Mouse (Mus musculus) adrenal gland, adult 10 weeks (tissue): ENCODE results near the gene Hhipl1. TPM values are rescaled to one million over a fixed set of nuclear protein-coding genes. Genes with fewer than 3 reads are reported as not detected.

Experiments
- polyA plus RNA-seq: library from polyadenylated mRNA; stranded (reverse); fragments of 350-450 nt; fragmentation: Illumina TruSeq; extraction: RNeasy Lipid Tissue Mini Kit (QIAGEN cat#74804); gene quantifications from one replicate; pipeline ENCODE4 v1.2.3, GENCODE M21; 2014; ENCODE audit warnings: low read depth, low replicate concordance

The Hhipl1 gene
- not detected for polyA plus RNA-seq

DNA sequence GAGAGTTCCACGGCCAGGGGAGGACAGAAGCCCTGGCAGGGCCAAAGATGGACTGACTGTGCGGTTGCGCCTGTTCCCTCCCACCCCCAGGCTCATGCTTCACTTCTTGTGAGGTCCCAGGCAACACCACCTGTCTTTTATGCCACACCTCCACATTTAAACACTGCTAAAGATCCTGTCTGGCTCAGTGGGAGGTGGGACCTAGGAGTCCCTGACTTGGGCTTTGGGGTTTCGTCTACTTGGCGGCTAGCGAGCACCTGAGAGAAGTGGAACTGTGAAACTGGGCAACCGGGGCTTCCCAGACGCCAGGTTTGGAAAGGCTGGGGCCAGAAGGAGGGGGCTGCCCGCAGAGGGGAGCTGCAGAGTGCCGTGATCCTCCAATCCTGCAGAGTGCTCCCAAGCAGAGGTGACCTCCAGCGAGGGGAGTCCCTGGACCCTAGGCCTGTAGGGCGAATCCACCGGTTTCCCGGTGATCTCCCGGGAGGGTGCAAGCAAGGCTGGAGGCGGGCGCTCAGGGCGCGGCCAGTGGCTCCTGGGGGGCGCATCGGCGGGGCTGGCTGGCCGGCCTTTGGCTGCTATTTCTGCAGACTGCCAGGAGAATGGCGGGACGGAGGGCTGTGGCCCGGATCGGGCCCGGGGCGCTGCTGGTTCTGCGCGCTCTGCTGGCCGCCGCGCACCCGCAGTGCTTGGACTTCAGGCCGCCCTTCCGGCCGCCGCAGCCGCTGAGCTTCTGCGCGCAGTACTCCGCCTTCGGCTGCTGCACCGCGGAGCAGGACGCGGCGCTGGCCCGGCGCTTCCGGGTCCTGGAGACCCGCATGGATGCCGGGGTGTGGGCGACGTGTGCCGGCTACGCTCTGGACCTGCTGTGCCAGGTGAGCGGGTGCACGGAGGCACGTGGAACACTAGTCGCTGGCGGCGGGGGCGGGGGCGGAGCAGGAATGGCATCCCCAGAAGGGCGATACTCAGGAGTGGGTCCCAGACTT is at the start of gene Hhipl1:
Gene Hhipl1 (plus strand): TSS at position 459 of the 983 bp plus-strand sequence.

GRCm38 (mm10) chr12:108274661-108275507 is 31.2 kb upstream of the Hhipl1 start, which contains the start of gene Ccdc85c:
Ccdc85c (minus strand) TSS chr12:108275425.

GRCm38 (mm10) chr12:108333895-108334445 is 27.9 kb downstream of the Hhipl1 start, which contains the start of gene Cyp46a1:
Cyp46a1 (plus strand) TSS chr12:108334381.

DNA sequence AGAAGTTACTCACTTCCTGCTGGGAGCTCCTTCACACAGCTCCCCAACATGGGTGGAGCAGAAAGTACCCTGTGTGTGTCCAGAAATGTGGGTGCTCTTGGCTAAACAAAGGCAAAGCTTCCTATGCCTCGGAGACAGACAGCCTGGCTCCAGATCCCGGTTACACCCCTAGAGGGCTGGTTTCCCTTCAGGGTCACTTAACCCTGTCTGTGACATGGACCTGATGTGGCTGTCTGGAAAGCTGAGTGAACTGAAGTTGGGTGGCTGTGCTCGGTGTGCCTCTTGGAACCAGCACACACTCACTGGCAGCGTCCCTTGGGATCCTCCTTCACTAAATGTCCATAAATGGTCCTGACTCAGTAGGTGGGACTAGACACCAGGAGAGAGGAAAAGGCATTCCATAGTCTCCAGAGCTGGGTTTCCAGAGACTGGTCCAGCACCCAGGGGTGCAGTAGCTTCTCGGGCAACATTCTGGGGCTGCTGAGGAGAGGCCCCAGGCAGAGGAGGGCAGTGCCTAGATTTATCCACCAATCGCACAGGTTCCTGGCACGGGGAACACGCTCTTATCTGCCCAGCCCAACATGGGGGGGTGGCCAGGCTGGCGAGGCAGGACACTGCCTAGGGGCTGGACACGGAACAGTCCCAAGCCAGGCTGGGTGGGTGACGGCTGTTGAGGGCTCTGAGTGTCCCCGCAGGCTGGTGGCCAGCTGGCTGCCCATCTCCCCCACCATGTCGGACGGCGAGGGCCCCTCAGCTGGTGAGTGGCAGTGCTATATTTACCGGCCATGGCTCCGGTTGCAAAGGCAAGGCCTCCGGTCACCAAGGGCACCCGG is 64.7 kb downstream of the Hhipl1 start, which contains the start of gene Eml1:
Gene Eml1 (plus strand): TSS at position 362 of the 833 bp plus-strand sequence.

Other genes starting within 250 kb of the Hhipl1 start
- 189 TPM for gene Setd3, start 127.0 kb upstream of the Hhipl1 start, polyA plus RNA-seq
- 23.8 TPM for gene Ccnk, start 126.7 kb upstream of the Hhipl1 start, polyA plus RNA-seq
- gene Ccdc85c, start 30.8 kb upstream of the Hhipl1 start, polyA plus RNA-seq: 1.4 TPM
- gene Cyp46a1, start 28.1 kb downstream of the Hhipl1 start, polyA plus RNA-seq: not detected
- 13.8 TPM for gene Eml1, start 64.7 kb downstream of the Hhipl1 start, polyA plus RNA-seq
- 59.4 TPM for gene Evl, start 248.4 kb downstream of the Hhipl1 start, polyA plus RNA-seq